Mouse (Mus musculus) c-Kit-positive CD71-positive TER-119-negative erythroid progenitor cells, embryonic 14.5 days (primary cell): ENCODE results near the gene Twistnb.
A peak's percentile ranks its signal among the peaks of the same experiment; 100 is the strongest.

Experiments
- DNase-seq: peaks from one replicate; pipeline ENCODE4 v3.0.0-alpha.2; 2013; ENCODE audit warnings: low read depth

The Twistnb gene

GRCm38 (mm10) chr12:33429387-33430160, at the start of gene Twistnb:
TSS of gene Twistnb (plus strand) at chr12:33429635.
- DNase-seq = peak; percentile 95

DNA sequence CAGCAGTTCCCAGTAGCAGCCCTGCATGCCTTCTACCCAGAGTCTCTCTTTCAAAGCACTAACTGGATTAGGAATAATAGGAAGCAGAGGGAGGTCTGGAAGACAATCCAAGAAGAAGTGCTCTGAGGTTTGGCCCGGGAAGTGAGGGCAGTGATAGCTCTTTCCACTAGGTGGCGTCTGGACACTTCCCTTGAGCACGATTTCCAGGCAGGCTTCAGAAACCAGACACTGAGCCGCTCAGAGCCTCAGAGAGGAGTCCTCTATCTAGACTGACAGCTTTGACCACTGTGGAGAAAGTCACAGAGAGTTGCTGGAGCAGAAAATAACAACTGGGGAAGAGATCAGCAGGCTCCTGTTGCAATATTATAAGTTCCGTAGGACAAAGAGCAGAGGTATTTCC, 40.6 kb upstream of the Twistnb start:
- DNase-seq = peak; percentile 50

- DNase-seq = no peak
Observed at GRCm38 (mm10) chr12:33390844-33391560, 38.4 kb upstream of the Twistnb start.

- no peak for DNase-seq
Observed at GRCm38 (mm10) chr12:33394804-33395623, 34.4 kb upstream of the Twistnb start, which contains the start of gene Efcab10. TSS of gene Efcab10 (plus strand) at chr12:33394854.

GRCm38 (mm10) chr12:33403265-33403693, 26.2 kb upstream of the Twistnb start:
- no peak for DNase-seq

- DNase-seq = no peak
Observed at GRCm38 (mm10) chr12:33404996-33405395, 24.4 kb upstream of the Twistnb start.

DNA sequence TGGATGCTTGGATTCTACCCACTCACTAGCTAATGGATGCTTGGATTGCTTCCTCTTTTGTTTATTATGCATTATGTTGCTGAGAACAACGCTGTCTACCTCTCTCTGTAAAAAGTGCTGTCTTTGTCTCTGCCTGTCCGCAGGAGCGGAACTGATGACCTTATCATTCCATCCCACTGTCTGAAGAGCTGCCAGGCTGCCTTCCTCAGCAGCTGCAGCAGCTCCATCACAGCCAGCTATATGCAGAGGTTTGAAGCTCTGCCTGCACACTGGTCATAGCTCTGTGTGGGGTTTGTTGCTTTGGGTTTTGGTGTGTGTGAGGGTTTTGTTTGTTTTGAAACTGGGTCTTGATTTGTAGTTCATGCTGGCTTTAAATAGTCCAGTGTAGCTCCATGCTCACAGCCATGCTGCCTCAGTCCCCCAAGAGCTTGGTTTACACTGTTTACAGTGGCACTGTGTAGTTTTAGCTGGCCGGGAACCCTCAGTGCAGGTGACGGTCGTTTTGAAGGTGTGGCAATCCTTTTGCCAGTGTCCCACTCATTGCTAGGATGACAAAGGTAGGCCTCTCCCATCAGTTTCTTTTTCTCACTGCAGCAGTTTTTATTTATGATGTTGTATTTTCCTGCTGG, 23.9 kb upstream of the Twistnb start:
- DNase-seq = no peak

DNA sequence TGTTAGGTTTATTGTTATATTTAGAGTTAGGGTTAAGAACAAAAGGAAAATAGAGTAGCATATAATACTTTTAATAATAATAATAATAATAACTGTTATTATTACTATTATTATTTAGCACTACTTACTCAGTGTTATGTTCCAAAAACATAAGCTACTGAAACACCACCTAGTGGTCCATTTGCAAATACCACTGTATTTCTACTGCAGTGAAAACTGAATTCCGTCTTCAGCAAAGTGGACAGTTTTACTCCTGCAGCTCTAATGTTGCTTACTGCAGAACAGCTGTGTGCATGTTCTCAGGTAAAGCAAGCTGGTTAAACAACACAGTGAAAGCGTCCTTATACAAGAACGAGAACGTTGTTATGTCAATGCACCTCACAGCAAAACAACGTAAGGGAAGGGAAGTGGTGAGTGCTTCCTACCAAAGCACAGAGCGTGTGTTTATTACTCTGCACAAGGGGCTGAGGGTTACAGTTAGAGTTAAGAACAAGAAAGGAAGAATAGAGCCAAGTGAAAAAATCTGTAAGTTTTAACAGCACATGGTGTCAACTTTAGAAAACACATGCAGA, 17.8 kb upstream of the Twistnb start:
- DNase-seq = no peak

- no peak for DNase-seq
Observed at GRCm38 (mm10) chr12:33424329-33424728, 5.1 kb upstream of the Twistnb start.

GRCm38 (mm10) chr12:33427293-33427692, 2.1 kb upstream of the Twistnb start:
- no peak for DNase-seq

DNA sequence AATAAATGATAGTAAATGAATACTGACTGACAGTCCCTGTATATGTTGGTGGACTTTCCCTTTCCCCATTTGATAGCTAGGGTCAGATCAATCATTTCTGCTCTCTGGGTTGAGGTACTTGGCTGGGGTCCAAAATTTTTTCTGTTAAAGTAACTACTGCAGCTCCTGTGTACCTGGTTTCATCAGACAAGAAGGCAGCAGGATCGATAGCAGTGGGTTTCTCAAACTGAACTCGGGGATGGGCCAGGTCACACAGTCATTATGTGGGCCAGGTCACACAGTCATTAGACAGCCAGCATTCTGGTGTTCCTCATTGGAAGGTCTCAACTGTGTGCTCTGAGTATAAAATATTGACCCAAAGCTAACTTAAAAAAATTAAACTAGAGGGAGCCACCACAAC, 1.7 kb upstream of the Twistnb start:
- DNase-seq = no peak

DNA sequence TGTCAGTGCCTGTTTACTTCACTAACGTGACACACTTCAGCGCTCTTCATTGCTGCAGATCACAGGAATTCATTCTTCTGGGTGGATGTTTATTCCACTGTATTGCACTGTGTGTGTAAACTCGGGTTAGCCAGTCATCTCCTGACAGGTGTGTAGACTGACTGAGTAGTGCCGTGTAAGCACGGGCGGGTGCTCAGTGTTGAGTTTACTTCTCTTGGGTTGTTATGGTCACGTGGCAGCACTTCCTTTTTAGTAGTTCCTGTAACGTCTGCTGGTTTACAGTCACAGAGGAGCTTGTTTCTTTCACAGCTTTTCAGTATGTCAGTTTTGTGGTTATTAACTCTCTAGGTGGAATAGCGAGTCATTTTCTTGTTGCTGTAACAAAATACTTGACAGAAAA, 4.4 kb downstream of the Twistnb start:
- no peak for DNase-seq

DNA sequence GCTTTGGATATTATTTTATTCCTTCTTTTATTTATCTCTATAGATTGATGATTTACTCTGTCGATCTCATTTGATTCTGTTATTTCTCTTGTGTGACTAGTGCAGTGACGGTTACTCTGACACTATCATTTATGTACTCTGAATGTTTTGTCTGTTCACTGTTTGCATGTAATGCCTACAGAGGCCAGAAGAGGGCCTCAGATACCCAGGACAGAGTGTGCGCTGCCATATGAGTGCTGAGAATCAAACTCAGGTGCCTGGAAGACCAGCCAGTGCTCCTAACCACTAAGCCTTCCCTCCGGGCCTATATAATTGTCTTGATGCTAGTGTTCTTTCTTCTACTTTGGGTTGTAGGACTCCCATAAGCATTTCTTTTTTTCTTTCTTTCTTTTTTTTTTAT, 5.3 kb downstream of the Twistnb start:
- no peak for DNase-seq

DNA sequence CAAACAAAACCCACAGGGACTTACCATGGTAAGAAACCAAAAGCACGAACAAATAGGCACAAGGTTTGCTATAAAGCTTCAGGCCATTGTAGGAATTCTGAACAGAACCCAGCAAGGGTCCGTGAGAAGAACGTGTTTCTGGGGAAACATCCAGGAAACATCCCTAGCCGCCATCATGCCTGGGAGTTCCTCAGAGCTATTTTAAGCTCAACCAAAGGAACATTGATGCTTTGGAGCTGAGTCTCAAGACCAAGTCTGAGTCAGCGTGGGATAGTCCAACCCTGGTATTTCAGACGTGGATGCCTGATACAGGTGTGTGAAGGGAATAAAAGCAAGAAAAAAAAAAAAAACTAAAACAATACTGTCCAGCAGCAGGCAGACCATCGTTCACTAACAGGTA, 26.0 kb downstream of the Twistnb start:
- DNase-seq = no peak

DNA sequence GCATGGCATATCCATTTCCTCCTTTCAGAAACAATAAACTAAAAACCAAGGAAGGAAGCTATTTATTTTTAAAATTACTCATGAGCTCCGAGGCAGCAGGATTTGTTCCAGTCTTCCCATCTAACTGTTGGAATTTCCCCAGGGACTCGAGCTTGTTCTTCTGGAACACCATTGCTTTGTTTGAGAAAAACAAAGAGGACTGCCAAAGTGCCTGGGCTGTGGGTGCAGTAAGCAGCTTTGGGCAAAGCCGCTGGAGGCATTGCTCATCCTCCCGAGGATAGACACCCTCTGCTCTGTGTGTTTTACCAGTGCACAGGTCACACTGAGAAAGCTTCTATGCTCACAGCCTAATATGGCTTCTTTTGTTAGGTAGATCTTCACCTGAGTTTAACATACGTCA, 26.8 kb downstream of the Twistnb start:
- no peak for DNase-seq

DNA sequence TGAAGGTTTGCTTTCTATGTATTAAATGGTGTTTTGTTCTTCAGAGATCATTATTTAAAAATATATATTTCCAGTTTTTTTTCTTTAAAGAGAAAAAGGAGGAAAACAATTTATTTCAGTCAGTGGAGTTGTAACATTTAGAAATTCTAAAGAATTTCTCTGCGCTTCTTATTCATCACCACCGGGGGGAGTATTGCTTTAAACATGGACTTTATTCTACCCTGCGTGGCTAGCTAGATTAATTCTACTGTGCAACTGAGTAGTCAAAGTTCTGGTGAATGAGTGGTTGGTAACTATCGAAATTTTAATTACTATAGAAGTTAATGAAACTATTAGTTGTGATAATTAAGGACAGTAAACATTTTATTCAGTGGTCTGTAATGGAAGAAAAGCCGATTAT, 51.5 kb downstream of the Twistnb start:
- no peak for DNase-seq

DNA sequence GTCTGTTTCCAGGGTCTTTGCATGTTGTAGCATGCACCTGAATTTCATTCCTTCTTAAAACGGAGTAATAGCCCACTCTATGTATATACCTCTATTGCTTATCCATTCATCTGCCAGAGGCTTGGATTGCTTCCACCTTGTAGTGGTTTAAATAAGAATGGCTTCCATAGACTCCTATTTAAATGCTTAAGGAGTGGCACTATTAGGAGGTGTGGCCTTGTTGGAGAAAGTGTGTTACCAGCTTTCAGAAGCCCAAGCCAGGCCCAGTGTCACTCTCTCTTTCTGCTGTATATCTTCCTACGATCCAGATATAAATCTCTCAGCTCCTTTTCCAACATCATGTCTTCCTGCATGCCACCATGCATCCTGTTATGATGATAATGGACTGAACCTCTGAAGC, 53.5 kb downstream of the Twistnb start:
- no peak for DNase-seq
